Mouse (Mus musculus) small intestine, adult 2 months (tissue): ENCODE measurements around the gene Tceanc2. TPM values are rescaled to one million over a fixed set of nuclear protein-coding genes. Genes with fewer than 3 reads are reported as not detected.

Experiments used
- H3K27ac ChIP-seq: fragments of 200-500 bp; 2 replicates; pipeline ENCODE4 v1.5.1; 2012; ENCODE audit warnings: low read depth, low read length, control low read depth, inconsistent platforms; ENCODE audit not compliant: insufficient read depth
- H3K27me3 ChIP-seq: fragments of 200-500 bp; 2 replicates; pipeline ENCODE4 v1.6.1; 2012; ENCODE audit warnings: mild to moderate bottlenecking, moderate library complexity, low read length, inconsistent platforms; ENCODE audit not compliant: control insufficient read depth, insufficient read depth
- H3K36me3 ChIP-seq: fragments of 200-500 bp; 2 replicates; pipeline ENCODE4 v1.6.1; 2012; ENCODE audit warnings: mild to moderate bottlenecking, low read length, control low read depth, inconsistent platforms; ENCODE audit not compliant: control insufficient read depth, insufficient read depth
- H3K4me1 ChIP-seq: fragments of 200-500 bp; 2 replicates; pipeline ENCODE4 v1.6.1; 2012; ENCODE audit warnings: low read length, inconsistent platforms, mixed read lengths; ENCODE audit not compliant: control insufficient read depth, insufficient read depth, insufficient read length
- H3K4me3 ChIP-seq: fragments of 200-500 bp; 2 replicates; pipeline ENCODE4 v1.5.1; 2012; ENCODE audit warnings: low read depth, mild to moderate bottlenecking, control low read depth, inconsistent platforms, low read length, moderate library complexity
- CTCF ChIP-seq: fragments of 200-500 bp; IDR thresholded peaks from 2 replicates; pipeline ENCODE4 v1.5.1; 2012; ENCODE audit warnings: low read depth, mild to moderate bottlenecking, control low read depth, inconsistent platforms, low read length, moderate library complexity, mixed read lengths; ENCODE audit not compliant: insufficient replicate concordance, insufficient read length; ENCODE audit errors: extremely low read depth
- POLR2A ChIP-seq: fragments of 200-500 bp; IDR thresholded peaks from 2 replicates; pipeline ENCODE4 v1.6.1; 2012; ENCODE audit warnings: low read depth, mild to moderate bottlenecking, control low read depth, inconsistent platforms, low read length, moderate library complexity
- WGBS: fragments of 180-500 bp; shearing (Covaris S2); methylation state at CpG from one replicate; pipeline ENCODE4 v1.1.7; 2018; 5-methylcytosine and 5-hydroxymethylcytosine counted together
- polyA plus RNA-seq: library from polyadenylated mRNA; depleted of rRNA; stranded (reverse); fragments of >200 nt; gene quantifications from 2 replicates; pipeline ENCODE4 v1.2.3, GENCODE M21; 2012

Gene Tceanc2
- polyA plus RNA-seq, 1 experiment: 4.8 TPM

- peaks cover 19% of the 10 kb centered on the region for H3K36me3 ChIP-seq
- TF ChIP-seq POLR2A: no peak
- TF ChIP-seq CTCF: no peak
- H3K27ac ChIP-seq: no peak overlapping the region
- 82% methylated on average over 8 of the region's 8 CpGs for WGBS
- no peak overlapping the region for H3K4me3 ChIP-seq
- H3K27me3 ChIP-seq: no peaks in the 10 kb centered on the region
- no peaks in the 10 kb centered on the region for H3K4me1 ChIP-seq
Measured at GRCm38 (mm10) chr4:107160181-107160580, 18.7 kb downstream of the Tceanc2 start.

DNA sequence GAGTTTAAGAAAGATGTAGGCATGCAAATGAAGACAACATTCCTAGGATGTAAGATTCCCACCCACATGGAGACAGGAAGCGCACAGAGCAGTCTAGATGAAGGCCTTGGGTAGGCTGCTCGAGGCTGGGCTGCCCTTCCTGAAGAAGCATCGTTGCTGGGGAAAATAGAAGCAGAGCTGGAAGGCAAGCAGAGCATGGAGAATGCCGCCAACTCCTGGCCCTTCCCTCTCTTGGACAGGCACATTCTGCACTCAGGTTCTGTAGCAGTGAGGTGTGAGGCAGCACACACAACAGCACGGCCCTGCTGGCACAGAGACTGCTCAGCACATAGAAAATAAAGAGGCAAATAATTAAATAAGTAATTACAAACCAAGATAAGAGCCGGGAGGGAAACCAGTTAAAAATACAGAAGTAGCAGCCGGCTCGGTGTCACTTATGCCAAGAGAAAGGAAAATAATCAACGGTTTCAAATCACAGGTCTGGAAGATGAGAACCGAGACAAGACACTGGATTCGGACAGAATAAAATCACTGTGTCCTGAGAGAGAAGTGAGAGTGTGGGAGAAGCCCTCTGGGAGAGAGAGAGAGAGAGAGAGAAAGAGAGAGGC is 19.6 kb downstream of the Tceanc2 start:
- Histone ChIP-seq H3K27ac (no peak overlapping the region), H3K4me3 (no peak overlapping the region), H3K4me1 (no peaks in the 10 kb centered on the region), H3K27me3 (no peaks in the 10 kb centered on the region), H3K36me3 (peaks cover 21% of the 10 kb centered on the region)
- no peak for TF ChIP-seq CTCF
- no peak for TF ChIP-seq POLR2A
- 84% methylated on average over 11 of the region's 11 CpGs for WGBS

DNA sequence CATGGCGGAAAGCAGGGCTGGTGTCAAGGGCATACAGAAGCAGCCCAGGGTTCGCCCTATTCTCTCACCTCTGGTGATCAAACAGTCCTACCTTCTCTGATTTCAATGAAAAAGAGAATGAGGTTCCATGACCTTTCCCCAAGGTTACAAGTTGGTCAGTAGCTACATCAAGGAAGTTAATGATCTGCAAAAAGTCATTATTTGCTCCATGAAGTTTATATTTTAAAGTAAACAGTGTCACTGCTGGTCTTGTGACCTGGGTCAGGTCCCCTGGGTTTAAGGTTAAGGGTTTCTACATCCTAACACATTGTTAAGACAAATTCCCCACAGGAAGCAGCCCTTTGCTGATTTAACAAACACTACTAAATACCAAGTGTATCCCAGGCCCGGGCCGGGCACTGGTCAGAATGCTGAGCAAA is 21.9 kb downstream of the Tceanc2 start:
- 82% methylated on average over 4 of the region's 4 CpGs for WGBS
- H3K27ac ChIP-seq: no peak overlapping the region
- no peaks in the 10 kb centered on the region for H3K4me1 ChIP-seq
- no peak for TF ChIP-seq POLR2A
- TF ChIP-seq CTCF: no peak
- H3K27me3 ChIP-seq: no peaks in the 10 kb centered on the region
- H3K36me3 ChIP-seq: peaks cover 22% of the 10 kb centered on the region
- no peak overlapping the region for H3K4me3 ChIP-seq

GRCm38 (mm10) chr4:107152571-107152970 is 26.3 kb downstream of the Tceanc2 start:
- H3K4me1 ChIP-seq: no peaks in the 10 kb centered on the region
- peaks cover 17% of the 10 kb centered on the region for H3K36me3 ChIP-seq
- H3K27ac ChIP-seq: no peak overlapping the region
- WGBS: 75% methylated on average over 8 of the region's 8 CpGs
- no peak overlapping the region for H3K4me3 ChIP-seq
- no peak for TF ChIP-seq CTCF
- no peak for TF ChIP-seq POLR2A
- no peaks in the 10 kb centered on the region for H3K27me3 ChIP-seq

- peaks cover 25% of the 10 kb centered on the region for H3K36me3 ChIP-seq
- H3K27ac ChIP-seq: no peak overlapping the region
- H3K4me3 ChIP-seq: no peak overlapping the region
- TF ChIP-seq POLR2A (no peak), CTCF (no peak)
- H3K27me3 ChIP-seq: no peaks in the 10 kb centered on the region
- WGBS: 96% methylated on average over 6 of the region's 6 CpGs
- H3K4me1 ChIP-seq: no peaks in the 10 kb centered on the region
Measured at GRCm38 (mm10) chr4:107150991-107151390, 27.9 kb downstream of the Tceanc2 start.

DNA sequence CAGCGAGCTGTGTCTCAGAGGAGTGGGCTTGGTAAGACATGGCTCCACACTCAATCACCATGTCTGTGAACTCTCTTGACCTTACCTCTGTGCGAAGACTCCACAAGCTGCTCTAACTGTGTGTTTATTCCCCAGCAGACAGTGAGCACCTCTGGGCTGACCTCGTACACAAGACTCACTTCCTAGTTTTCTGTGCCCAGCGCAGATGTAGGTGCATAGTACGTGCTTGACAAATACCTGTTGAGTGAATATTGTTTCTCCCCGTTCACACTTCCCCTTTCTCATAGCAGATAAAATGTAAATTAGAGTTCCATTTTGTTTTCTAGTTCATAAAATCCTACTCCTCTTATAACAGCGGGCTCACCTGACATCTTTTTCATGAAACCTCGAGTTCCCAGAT is 35.4 kb downstream of the Tceanc2 start:
- H3K27ac ChIP-seq: no peak overlapping the region
- WGBS: 90% methylated on average over 8 of the region's 8 CpGs
- no peak overlapping the region for H3K4me3 ChIP-seq
- TF ChIP-seq CTCF (no peak), POLR2A (no peak)
- H3K36me3 ChIP-seq: peaks cover 29% of the 10 kb centered on the region
- no peaks in the 10 kb centered on the region for H3K27me3 ChIP-seq
- H3K4me1 ChIP-seq: no peaks in the 10 kb centered on the region; the same call in 1 of the 2 replicates

GRCm38 (mm10) chr4:107139836-107140631 is 38.9 kb downstream of the Tceanc2 start:
- Histone ChIP-seq H3K4me1 (no peaks in the 10 kb centered on the region; the same call in 1 of the 2 replicates), H3K27me3 (no peaks in the 10 kb centered on the region), H3K4me3 (no peak overlapping the region), H3K27ac (no peak overlapping the region), H3K36me3 (peaks cover 15% of the 10 kb centered on the region; the same call in 1 of the 2 replicates)
- TF ChIP-seq POLR2A (no peak), CTCF (no peak)
- WGBS: 72% methylated on average over 13 of the region's 13 CpGs
